Mouse (Mus musculus): ENCODE results near the gene Barhl1. TPM values are rescaled to one million over a fixed set of nuclear protein-coding genes. Genes with fewer than 3 reads are reported as not detected.

Barhl1 gene
- polyA plus RNA-seq, 1 experiment from 2014 or later, result 7.5 TPM

- H3K4me2 ChIP-seq, result no peak overlapping the region
- no peak overlapping the region for H3K27ac ChIP-seq (replicated peaks)
- no peaks in the 10 kb centered on the region for H3K36me3 ChIP-seq
- H3K27me3 ChIP-seq, result peaks cover 86% of the 10 kb centered on the region
- WGBS, result 0% methylated on average over 4 of the region's 4 CpGs
- peak; percentile 85 for ATAC-seq (ENCODE audit: low read depth)
- no peak overlapping the region for H3K9ac ChIP-seq
- H3K4me3 ChIP-seq, result no peak overlapping the region
- no peaks in the 10 kb centered on the region for H3K4me1 ChIP-seq (replicated peaks)
- no peaks in the 10 kb centered on the region for H3K9me3 ChIP-seq
Measured at GRCm38 (mm10) chr2:28923912-28924311, 7.4 kb upstream of the Barhl1 start.

DNA sequence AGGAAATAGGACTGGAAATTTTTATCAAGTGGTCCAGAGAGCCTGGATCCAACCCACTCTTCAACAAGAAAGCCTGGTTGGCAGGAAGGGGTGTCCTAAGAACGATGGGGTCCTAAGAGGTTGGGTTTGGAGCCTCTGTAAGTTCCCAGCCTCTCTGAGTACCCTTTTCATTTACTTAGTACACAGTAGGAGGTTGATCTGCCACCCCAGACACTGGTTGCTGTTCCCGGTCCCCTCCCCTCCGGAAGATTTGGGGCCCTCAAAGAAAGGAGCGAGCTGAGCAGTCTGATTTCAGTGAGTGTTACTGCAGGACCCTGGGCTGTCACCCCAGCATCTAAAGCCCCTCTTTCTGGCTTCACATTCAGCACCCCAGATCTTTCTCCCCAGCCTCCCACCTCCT, 2.5 kb upstream of the Barhl1 start:
- Histone ChIP-seq H3K27ac (replicated peaks) (no peak overlapping the region), H3K4me1 (replicated peaks) (peaks cover 20% of the 10 kb centered on the region), H3K4me3 (no peak overlapping the region), H3K4me2 (no peak overlapping the region), H3K36me3 (no peaks in the 10 kb centered on the region), H3K9me3 (no peaks in the 10 kb centered on the region), H3K9ac (no peak overlapping the region), H3K27me3 (peaks cover 97% of the 10 kb centered on the region)
- WGBS, result 0% methylated on average over 4 of the region's 4 CpGs
- ATAC-seq (ENCODE audit: low read depth), result no peak

DNA sequence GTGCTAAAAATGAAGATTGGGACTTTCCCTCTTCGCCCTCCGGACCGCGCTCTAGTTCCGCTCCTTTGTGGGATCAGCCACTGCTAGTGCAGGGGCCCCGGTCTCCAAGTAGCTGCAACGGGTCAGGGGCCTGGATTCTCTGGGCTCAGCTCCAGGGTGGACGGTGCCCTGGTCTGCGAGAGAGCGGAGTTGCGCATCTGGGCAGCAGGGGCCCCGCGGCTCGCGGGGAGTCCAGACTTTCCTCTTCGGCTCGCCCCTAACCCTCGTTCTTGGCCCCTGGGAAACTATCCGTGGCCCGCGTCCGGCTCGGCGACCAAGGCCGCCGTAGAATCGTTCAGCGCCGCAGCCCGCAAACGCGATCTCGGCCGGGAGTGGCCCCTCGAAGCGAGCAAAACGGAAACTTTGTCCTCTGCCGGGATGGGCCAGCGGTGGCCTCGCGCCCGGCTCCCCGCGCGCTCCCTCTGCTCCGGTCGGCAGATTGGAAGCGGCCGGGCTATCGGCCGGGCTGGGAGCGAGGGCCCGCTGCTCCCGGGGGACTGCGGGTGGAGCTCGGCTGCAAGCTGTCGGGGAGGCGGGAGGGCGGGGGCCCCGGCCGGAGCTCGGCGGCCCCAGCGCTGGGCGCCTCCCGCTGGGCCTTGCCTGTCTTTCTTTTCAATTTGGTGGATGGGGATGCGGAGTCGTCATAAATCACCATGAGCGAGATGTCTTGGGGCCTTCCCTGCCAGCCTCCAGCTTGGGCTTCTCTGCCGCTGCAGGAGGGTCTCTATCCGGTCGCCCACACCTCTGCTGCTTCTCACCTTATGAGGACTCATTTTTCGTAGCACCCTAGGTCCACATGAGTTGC, 1.3 kb upstream of the Barhl1 start:
- peak overlapping the region; percentile 24 for H3K4me3 ChIP-seq
- H3K9ac ChIP-seq, result peak overlapping the region; percentile 43
- WGBS, result under 1% methylated on average over 73 of the region's 73 CpGs
- peak overlapping the region; percentile 43 for H3K4me2 ChIP-seq
- peaks cover 20% of the 10 kb centered on the region for H3K4me1 ChIP-seq (replicated peaks)
- no peak for ATAC-seq (ENCODE audit: low read depth)
- peak overlapping the region; percentile 38; the same call in 1 of the 2 replicates for H3K27ac ChIP-seq (replicated peaks)
- H3K9me3 ChIP-seq, result no peaks in the 10 kb centered on the region
- no peaks in the 10 kb centered on the region for H3K36me3 ChIP-seq
- peaks cover 99% of the 10 kb centered on the region for H3K27me3 ChIP-seq

GRCm38 (mm10) chr2:28917156-28917517, 669 bp upstream of the Barhl1 start:
- Histone ChIP-seq H3K36me3 (no peaks in the 10 kb centered on the region), H3K4me3 (0 out of 2 replicates have a peak overlapping the region, but pooled peaks have one; percentile 24), H3K27ac (replicated peaks) (no peak overlapping the region), H3K4me2 (peak overlapping the region; percentile 43), H3K9me3 (no peaks in the 10 kb centered on the region), H3K4me1 (replicated peaks) (peaks cover 24% of the 10 kb centered on the region), H3K9ac (no peak overlapping the region), H3K27me3 (peaks cover 99% of the 10 kb centered on the region)
- ATAC-seq (ENCODE audit: low read depth), result no peak
- WGBS, result 3% methylated on average over 11 of the region's 11 CpGs

- under 1% methylated on average over 47 of the region's 50 CpGs for WGBS
- peaks cover 99% of the 10 kb centered on the region for H3K27me3 ChIP-seq
- peak overlapping the region; percentile 33 for H3K4me2 ChIP-seq
- 0 out of 2 replicates have a peak overlapping the region, but pooled peaks have one; percentile 32 for H3K9ac ChIP-seq
- H3K36me3 ChIP-seq, result no peaks in the 10 kb centered on the region
- H3K4me1 ChIP-seq (replicated peaks), result peaks cover 36% of the 10 kb centered on the region
- H3K4me3 ChIP-seq, result peak overlapping the region; percentile 20
- H3K9me3 ChIP-seq, result no peaks in the 10 kb centered on the region
- no peak overlapping the region for H3K27ac ChIP-seq (replicated peaks)
- ATAC-seq (ENCODE audit: low read depth), result no peak
Measured at GRCm38 (mm10) chr2:28915768-28916512, 528 bp downstream of the Barhl1 start.

DNA sequence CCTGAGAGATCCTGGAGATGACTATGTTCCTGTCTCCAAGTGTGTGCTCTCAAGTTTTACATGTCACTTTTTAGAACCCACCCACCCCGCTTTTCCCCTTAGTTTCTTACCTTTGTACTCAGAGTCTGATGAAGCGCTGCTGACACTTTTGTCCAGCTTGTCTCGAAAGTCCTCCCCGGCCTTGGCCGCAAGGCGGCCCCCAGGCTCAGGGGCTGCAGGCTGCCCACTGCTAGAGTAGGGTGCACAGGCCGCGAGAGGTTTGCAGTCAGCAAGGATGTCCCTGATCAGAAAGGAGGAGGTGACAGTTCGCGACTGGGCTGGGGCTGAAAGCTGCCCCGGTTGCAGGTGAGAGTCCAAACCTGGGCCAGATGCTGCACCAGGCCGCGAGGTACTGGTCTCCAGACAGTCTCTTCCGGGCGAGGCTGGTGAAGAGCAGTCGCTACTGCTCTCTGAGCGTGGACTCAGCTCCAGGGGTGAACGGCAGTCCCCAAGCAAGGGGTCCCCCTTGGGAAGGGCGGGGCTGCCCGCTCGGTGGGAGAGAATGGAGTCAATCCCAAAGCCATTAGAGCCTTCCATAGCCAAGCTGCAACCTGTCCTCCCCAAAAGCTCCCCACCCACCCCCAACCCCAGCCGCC, 1.2 kb downstream of the Barhl1 start:
- no peaks in the 10 kb centered on the region for H3K9me3 ChIP-seq
- no peak overlapping the region for H3K27ac ChIP-seq (replicated peaks)
- peak overlapping the region; percentile 20 for H3K4me3 ChIP-seq
- 3% methylated on average over 22 of the region's 22 CpGs for whole genome bisulfite sequencing
- peaks cover 99% of the 10 kb centered on the region for H3K27me3 ChIP-seq
- ATAC-seq (ENCODE audit: low read depth), result no peak
- H3K4me1 ChIP-seq (replicated peaks), result peaks cover 38% of the 10 kb centered on the region
- no peaks in the 10 kb centered on the region for H3K36me3 ChIP-seq
- peak overlapping the region; percentile 32; the same call in 1 of the 2 replicates for H3K9ac ChIP-seq
- H3K4me2 ChIP-seq, result 0 out of 2 replicates have a peak overlapping the region, but pooled peaks have one; percentile 33

GRCm38 (mm10) chr2:28914121-28914520, 2.3 kb downstream of the Barhl1 start:
- Histone ChIP-seq H3K27ac (replicated peaks) (no peak overlapping the region), H3K4me3 (peak overlapping the region; percentile 20; the same call in 1 of the 2 replicates), H3K36me3 (no peaks in the 10 kb centered on the region), H3K27me3 (peaks cover 100% of the 10 kb centered on the region), H3K4me1 (replicated peaks) (peaks cover 44% of the 10 kb centered on the region), H3K9ac (no peak overlapping the region), H3K4me2 (no peak overlapping the region), H3K9me3 (no peaks in the 10 kb centered on the region)
- no peak for ATAC-seq (ENCODE audit: low read depth)
- 2% methylated on average over 2 of the region's 2 CpGs for WGBS

- H3K9ac ChIP-seq, result no peak overlapping the region
- WGBS, result 3% methylated on average over 4 of the region's 4 CpGs
Measured at GRCm38 (mm10) chr2:28912961-28913360, 3.5 kb downstream of the Barhl1 start.

DNA sequence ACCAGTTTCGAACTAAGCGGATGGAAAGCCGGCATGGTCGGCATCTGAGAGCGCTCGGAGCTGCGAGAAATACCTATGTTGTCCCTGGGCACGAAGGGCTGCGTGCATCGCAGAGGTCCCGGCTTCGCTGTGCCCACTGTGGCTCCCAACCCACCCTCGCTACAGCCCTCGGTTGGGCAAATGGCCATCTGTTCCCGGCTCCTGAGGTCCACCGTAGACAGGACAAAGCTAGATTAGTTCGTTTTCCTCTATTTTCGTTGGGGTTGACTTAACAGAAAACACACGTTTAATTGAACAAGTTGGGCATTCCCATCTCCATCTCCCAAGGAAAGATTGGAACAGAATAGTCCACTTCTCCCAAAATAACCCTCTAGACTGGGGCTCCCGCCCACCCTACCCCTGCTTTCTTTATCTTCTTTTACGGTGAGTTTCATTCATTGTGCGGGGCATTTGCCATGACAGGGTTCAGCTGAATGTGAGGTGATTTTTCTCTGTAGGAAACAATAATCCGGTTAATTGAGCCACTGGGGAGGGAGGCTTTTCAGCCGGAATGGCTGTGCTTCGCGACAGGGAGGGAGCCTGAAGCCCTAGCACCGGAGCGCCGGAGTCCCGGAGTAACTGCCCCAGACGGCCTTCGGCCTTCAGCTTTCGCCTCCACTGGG, 4.3 kb downstream of the Barhl1 start:
- H3K4me2 ChIP-seq, result peak overlapping the region; percentile 34; the same call in 1 of the 2 replicates
- 0 out of 2 replicates have a peak overlapping the region, but pooled peaks have one; percentile 13 for H3K27ac ChIP-seq (replicated peaks)
- peak overlapping the region; percentile 0 for H3K4me3 ChIP-seq

More at GRCm38 (mm10) chr2:28912961-28913360, 3.5 kb downstream of the Barhl1 start:
- Histone ChIP-seq H3K9me3 (no peaks in the 10 kb centered on the region), H3K4me1 (replicated peaks) (peaks cover 53% of the 10 kb centered on the region), H3K27me3 (peaks cover 100% of the 10 kb centered on the region), H3K4me2 (no peak overlapping the region), H3K27ac (replicated peaks) (no peak overlapping the region), H3K4me3 (peak overlapping the region; percentile 0), H3K36me3 (no peaks in the 10 kb centered on the region)
- ATAC-seq (ENCODE audit: low read depth), result no peak

GRCm38 (mm10) chr2:28911331-28912038, 5.0 kb downstream of the Barhl1 start:
- Histone ChIP-seq H3K36me3 (no peaks in the 10 kb centered on the region), H3K4me3 (peak overlapping the region; percentile 0), H3K4me1 (replicated peaks) (peaks cover 52% of the 10 kb centered on the region), H3K9ac (peak overlapping the region; percentile 38), H3K9me3 (no peaks in the 10 kb centered on the region), H3K27me3 (peaks cover 100% of the 10 kb centered on the region), H3K4me2 (peak overlapping the region; percentile 34), H3K27ac (replicated peaks) (0 out of 2 replicates have a peak overlapping the region, but pooled peaks have one; percentile 13)
- under 1% methylated on average over 44 of the region's 44 CpGs for WGBS
- no peak for ATAC-seq (ENCODE audit: low read depth)

More for the DNA sequence above, 4.3 kb downstream of the Barhl1 start:
- no peaks in the 10 kb centered on the region for H3K9me3 ChIP-seq
- H3K27me3 ChIP-seq, result peaks cover 100% of the 10 kb centered on the region
- H3K9ac ChIP-seq, result 0 out of 2 replicates have a peak overlapping the region, but pooled peaks have one; percentile 38
- under 1% methylated on average over 33 of the region's 33 CpGs for WGBS
- H3K36me3 ChIP-seq, result no peaks in the 10 kb centered on the region
- H3K4me1 ChIP-seq (replicated peaks), result peaks cover 53% of the 10 kb centered on the region
- ATAC-seq (ENCODE audit: low read depth), result no peak

DNA sequence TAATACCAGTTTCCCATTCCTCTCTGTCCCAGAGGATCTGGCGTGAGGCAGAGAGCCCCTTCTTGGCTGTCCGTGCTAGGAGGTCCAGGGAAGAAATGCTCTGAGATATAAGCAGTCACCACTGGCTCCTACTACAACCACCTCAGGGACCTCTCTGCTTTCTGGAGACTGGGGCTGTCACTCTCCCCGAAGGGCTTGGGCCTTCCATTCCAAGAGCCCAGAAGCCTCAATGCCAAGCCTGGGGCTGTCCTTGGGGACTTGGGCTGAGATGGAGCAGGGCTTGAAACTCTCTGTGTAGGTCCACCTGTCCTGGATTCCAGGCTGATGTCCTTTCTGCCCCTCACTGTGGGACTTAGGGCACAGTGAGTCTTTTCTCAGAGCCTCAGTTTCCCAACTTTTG, 5.6 kb downstream of the Barhl1 start:
- H3K36me3 ChIP-seq, result no peaks in the 10 kb centered on the region
- H3K4me1 ChIP-seq (replicated peaks), result peaks cover 49% of the 10 kb centered on the region
- no peak for ATAC-seq (ENCODE audit: low read depth)

More for the DNA sequence above, 5.6 kb downstream of the Barhl1 start:
- 0 out of 2 replicates have a peak overlapping the region, but pooled peaks have one; percentile 18 for H3K4me2 ChIP-seq
- WGBS, result 4% methylated on average over 3 of the region's 3 CpGs
- peak overlapping the region; percentile 0; the same call in 1 of the 2 replicates for H3K4me3 ChIP-seq
- H3K27me3 ChIP-seq, result peaks cover 100% of the 10 kb centered on the region
- H3K27ac ChIP-seq (replicated peaks), result 0 out of 2 replicates have a peak overlapping the region, but pooled peaks have one; percentile 13
- H3K9me3 ChIP-seq, result no peaks in the 10 kb centered on the region
- peak overlapping the region; percentile 38; the same call in 1 of the 2 replicates for H3K9ac ChIP-seq

Data from neural tube, embryonic 13.5 days (tissue).